Mouse (Mus musculus) forebrain, embryonic 16.5 days (tissue): Measurements from ENCODE around the gene Iars2. TPM values are rescaled to one million over a fixed set of nuclear protein-coding genes. Genes with fewer than 3 reads are reported as not detected.

ENCODE experiments used
- ATAC-seq: fragments of 200-750 bp; cut with Nextera tagmentation; 2 replicates; pipeline ENCODE4 v1.8.0; 2017; ENCODE audit warnings: mild to moderate bottlenecking, moderate library complexity
- H3K27ac ChIP-seq: fragments of 300-500 bp; sonication (generic); 2 replicates; pipeline ENCODE4 v1.5.1; 2014; ENCODE audit warnings: low read length, control low read depth
- H3K27me3 ChIP-seq: fragments of 300-500 bp; sonication (generic); replicated peaks from 2 replicates; pipeline ENCODE4 v1.6.1; 2014; ENCODE audit warnings: low read length; ENCODE audit not compliant: control insufficient read depth, insufficient read depth
- H3K36me3 ChIP-seq: fragments of 300-500 bp; sonication (generic); 2 replicates; pipeline ENCODE4 v1.6.1; 2014; ENCODE audit not compliant: control insufficient read depth, insufficient read depth
- H3K4me1 ChIP-seq: fragments of 300-500 bp; sonication (generic); replicated peaks from 2 replicates; pipeline ENCODE4 v1.6.1; 2014; ENCODE audit warnings: low read length; ENCODE audit not compliant: control insufficient read depth, insufficient read depth
- H3K4me2 ChIP-seq: fragments of 300-500 bp; sonication (generic); 2 replicates; pipeline ENCODE4 v1.6.1; 2014; ENCODE audit warnings: mild to moderate bottlenecking, low read length, control low read depth
- H3K4me3 ChIP-seq: fragments of 300-500 bp; sonication (generic); replicated peaks from 2 replicates; pipeline ENCODE4 v1.5.1; 2014; ENCODE audit warnings: mild to moderate bottlenecking, low read length, control low read depth
- H3K9ac ChIP-seq: fragments of 300-500 bp; sonication (generic); replicated peaks from 2 replicates; pipeline ENCODE4 v1.6.1; 2014; ENCODE audit warnings: low read depth, low read length, control low read depth
- H3K9me3 ChIP-seq: fragments of 300-500 bp; sonication (generic); 2 replicates; pipeline ENCODE4 v1.6.1; 2016; ENCODE audit warnings: low read length; ENCODE audit not compliant: control insufficient read depth
- WGBS: fragments of 180-500 bp; shearing (Covaris S2); extraction: QIAGEN DNeasy Blood & Tissue Kit; methylation state at CpG from one replicate; pipeline ENCODE4 v1.1.7; 2014; 5-methylcytosine and 5-hydroxymethylcytosine counted together
- polyA plus RNA-seq: library from polyadenylated mRNA; unstranded; fragments of >200 nt; fragmentation: Nextera tagmentation; extraction: Ambion mirVana; gene quantifications from 2 replicates; pipeline ENCODE4 v1.2.1, GENCODE M21; 2015

The Iars2 gene
- polyA plus RNA-seq, 1 experiment from 2014 or later, result 18.2 TPM

DNA sequence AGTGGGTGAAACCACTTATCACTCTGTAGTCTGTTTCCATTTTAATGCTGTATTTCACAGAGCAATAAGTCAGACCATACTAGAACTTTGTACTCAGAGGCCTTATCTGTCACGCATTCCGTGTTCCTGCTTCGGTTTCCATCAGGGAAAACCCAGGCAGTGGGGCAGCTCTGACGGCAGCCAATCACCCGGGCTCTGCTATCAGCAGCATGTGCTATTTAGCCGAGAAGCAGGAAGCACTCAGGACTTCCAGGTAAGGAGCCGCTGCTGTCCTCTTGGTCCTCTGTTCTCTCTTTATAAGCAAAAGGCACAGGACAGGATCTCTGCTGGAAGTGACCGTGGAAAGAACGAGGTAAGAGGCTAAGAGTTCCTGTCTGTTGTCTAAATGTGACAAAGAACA is 17.2 kb downstream of the Iars2 start:
- Histone ChIP-seq H3K27me3 (no peaks in the 10 kb centered on the region), H3K9ac (no peak overlapping the region), H3K4me2 (no peak overlapping the region), H3K9me3 (no peaks in the 10 kb centered on the region), H3K4me1 (no peaks in the 10 kb centered on the region), H3K4me3 (no peak overlapping the region), H3K27ac (no peak overlapping the region), H3K36me3 (peaks cover 9% of the 10 kb centered on the region)
- ATAC-seq, result no peak
- WGBS, result 93% methylated on average over 9 of the region's 9 CpGs

DNA sequence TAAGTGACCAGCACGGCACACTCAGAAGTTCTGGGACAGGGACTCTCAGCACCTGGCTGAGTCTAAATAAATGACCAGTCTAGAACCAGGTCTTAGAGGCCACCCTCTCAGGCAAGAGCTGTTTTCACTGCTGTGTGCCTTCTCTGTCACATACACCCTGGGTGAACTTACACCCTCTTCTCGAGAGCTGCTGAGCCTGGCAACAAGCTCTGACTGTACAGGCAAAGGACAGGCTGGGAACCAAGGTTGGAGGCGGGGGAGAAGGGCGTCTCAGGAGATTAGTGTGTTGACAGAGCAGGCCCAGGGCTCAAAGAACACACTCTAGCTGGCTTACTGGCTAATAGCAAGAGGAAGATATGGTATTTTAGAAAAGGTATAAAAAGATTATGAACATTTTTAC is 20.3 kb downstream of the Iars2 start:
- no peak for ATAC-seq
- H3K9me3 ChIP-seq, result no peaks in the 10 kb centered on the region
- H3K36me3 ChIP-seq, result peaks cover 6% of the 10 kb centered on the region; the same call in 1 of the 2 replicates
- no peak overlapping the region for H3K4me2 ChIP-seq
- no peak overlapping the region for H3K4me3 ChIP-seq
- no peaks in the 10 kb centered on the region for H3K27me3 ChIP-seq
- 84% methylated on average over 4 of the region's 4 CpGs for WGBS
- no peak overlapping the region for H3K9ac ChIP-seq
- H3K4me1 ChIP-seq, result no peaks in the 10 kb centered on the region
- no peak overlapping the region for H3K27ac ChIP-seq

DNA sequence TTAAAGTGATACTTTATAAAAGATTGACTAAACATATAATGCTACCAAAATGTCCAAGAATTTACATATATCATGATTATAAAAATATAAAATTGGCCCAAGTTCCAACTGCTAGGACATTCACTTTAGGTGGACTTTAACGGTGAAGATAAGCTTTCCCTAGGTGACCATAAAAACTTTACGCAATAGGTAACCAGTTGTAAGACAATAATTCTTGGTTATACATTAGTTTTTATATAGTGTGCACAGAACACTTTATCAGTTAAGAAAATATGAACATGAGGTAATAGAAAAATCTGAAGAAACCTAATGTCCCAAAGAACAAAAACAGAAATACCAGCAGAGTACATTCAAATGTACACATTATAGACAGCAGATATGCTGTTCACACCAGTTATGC is 20.9 kb downstream of the Iars2 start:
- Histone ChIP-seq H3K27ac (no peak overlapping the region), H3K9me3 (no peaks in the 10 kb centered on the region), H3K4me1 (no peaks in the 10 kb centered on the region), H3K9ac (no peak overlapping the region), H3K36me3 (peaks cover 6% of the 10 kb centered on the region; the same call in 1 of the 2 replicates), H3K27me3 (no peaks in the 10 kb centered on the region), H3K4me3 (no peak overlapping the region), H3K4me2 (no peak overlapping the region)
- over 99% methylated on average over 2 of the region's 2 CpGs for WGBS
- ATAC-seq, result no peak

DNA sequence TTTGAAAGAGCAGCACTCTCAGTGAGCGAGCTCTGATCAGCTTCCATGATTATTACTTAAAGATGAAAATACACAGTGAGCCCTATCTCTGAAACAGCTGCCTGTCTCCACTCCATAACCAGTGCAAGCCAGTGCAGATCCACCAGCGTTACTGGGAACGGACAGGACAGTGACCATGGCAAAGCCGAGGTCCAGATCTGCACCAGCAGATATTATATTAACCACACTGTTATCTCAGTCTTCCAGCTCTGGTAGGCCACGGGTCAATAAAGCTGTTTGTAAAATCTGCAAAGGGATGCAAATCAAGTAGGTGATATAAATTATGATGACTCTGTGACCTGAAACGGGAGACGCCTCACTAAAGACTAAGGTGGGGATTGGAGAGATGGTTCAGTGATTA is 21.6 kb downstream of the Iars2 start:
- Histone ChIP-seq H3K27ac (no peak overlapping the region), H3K27me3 (no peaks in the 10 kb centered on the region), H3K4me3 (no peak overlapping the region), H3K4me2 (no peak overlapping the region), H3K4me1 (no peaks in the 10 kb centered on the region), H3K36me3 (peaks cover 6% of the 10 kb centered on the region; the same call in 1 of the 2 replicates), H3K9ac (no peak overlapping the region), H3K9me3 (no peaks in the 10 kb centered on the region)
- WGBS, result 97% methylated on average over 7 of the region's 7 CpGs
- no peak for ATAC-seq

DNA sequence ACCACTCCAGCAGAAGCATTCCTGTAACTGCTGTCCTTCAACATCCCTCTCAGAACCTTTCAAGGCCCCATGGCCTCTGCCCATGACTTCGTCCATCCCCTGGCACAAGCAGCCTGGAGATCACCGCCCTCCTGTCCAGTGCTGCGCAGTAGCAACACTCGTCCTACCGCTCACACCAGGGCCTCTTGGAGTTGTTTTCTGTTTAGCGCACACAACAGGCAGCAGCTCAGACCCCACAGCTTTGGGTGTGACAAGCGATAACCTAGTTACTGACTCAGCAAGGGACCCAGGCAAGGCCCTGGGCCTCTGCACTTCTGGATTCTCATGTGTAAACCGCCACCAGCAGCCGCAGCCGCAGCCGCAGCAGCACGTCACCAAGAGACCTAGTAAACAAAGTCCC is 22.4 kb downstream of the Iars2 start:
- no peak overlapping the region for H3K4me2 ChIP-seq
- no peaks in the 10 kb centered on the region for H3K4me1 ChIP-seq
- H3K27ac ChIP-seq, result no peak overlapping the region
- 95% methylated on average over 12 of the region's 12 CpGs for WGBS
- H3K27me3 ChIP-seq, result no peaks in the 10 kb centered on the region
- no peak overlapping the region for H3K4me3 ChIP-seq
- ATAC-seq, result no peak
- no peaks in the 10 kb centered on the region for H3K9me3 ChIP-seq
- H3K9ac ChIP-seq, result no peak overlapping the region
- peaks cover 4% of the 10 kb centered on the region; the same call in 1 of the 2 replicates for H3K36me3 ChIP-seq

DNA sequence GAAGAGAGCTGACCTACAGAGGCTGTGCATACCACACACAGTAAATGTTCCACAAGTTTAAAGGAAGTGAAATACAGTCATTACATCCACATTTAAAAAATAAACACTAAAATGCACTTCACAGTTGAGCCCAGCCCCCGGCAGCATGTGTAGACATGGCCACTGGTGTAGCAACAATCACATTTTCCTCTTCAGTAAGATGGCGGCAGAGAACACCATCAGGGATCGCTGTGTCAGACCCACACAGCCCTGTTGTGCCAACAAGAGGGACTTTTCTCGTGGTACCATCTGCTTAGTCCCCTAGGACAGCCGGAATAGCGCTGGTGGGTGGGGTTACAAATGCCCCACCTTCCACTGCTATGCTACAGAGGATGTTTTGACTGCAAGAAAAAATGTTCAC is 26.4 kb downstream of the Iars2 start:
- Histone ChIP-seq H3K4me2 (no peak overlapping the region), H3K4me1 (no peaks in the 10 kb centered on the region), H3K4me3 (no peak overlapping the region), H3K9ac (no peak overlapping the region), H3K27ac (no peak overlapping the region), H3K27me3 (no peaks in the 10 kb centered on the region), H3K36me3 (peaks cover 3% of the 10 kb centered on the region; the same call in 1 of the 2 replicates), H3K9me3 (no peaks in the 10 kb centered on the region)
- ATAC-seq, result no peak
- 96% methylated on average over 6 of the region's 6 CpGs for WGBS

DNA sequence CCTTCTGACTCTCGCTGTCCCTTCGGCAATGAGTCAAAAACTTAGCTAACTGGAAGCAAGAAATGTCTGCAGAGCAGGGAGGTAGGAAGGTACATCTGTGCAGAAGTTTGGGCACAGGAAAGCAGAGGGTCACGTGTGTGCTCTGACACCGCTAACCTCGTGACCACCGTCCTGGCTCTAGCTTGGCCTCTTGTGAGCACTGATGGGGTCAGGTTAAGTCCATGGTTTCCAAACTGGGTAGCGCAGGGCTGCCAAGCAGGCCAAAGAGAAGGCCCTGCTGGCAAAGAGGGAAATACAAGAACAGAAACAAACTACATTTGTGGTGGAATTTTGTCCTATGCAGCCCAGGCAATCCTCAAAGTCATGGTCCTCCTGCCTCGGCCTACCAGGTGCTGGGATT is 30.7 kb downstream of the Iars2 start:
- Histone ChIP-seq H3K36me3 (peaks cover 15% of the 10 kb centered on the region; the same call in 1 of the 2 replicates), H3K4me2 (no peak overlapping the region), H3K4me1 (no peaks in the 10 kb centered on the region), H3K27ac (no peak overlapping the region), H3K9ac (no peak overlapping the region), H3K9me3 (no peaks in the 10 kb centered on the region), H3K4me3 (no peak overlapping the region), H3K27me3 (no peaks in the 10 kb centered on the region)
- no peak for ATAC-seq
- whole genome bisulfite sequencing, result 94% methylated on average over 8 of the region's 8 CpGs

DNA sequence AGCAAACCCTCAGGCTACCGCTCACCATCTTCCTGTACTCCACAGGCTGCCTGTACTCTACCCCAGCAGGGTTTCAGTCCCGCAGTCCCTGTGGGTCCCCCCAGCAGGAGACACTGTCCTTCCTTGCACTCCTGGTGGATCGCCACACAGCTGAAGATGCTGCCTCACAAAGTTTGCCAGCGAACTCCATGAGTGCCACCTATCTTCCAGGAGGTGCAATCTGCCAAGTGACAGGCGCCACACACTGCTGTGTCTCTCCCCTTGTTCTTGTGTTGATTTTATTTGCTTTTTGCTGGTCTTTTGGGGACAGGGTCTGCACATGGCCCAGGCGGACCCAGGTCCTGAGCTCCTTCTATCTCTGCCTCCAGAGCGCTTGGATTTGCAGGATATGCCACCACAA is 32.3 kb downstream of the Iars2 start:
- Histone ChIP-seq H3K4me3 (no peak overlapping the region), H3K9me3 (no peaks in the 10 kb centered on the region), H3K27me3 (no peaks in the 10 kb centered on the region), H3K9ac (no peak overlapping the region), H3K4me2 (no peak overlapping the region), H3K4me1 (no peaks in the 10 kb centered on the region), H3K36me3 (peaks cover 20% of the 10 kb centered on the region; the same call in 1 of the 2 replicates), H3K27ac (no peak overlapping the region)
- 93% methylated on average over 7 of the region's 7 CpGs for WGBS
- ATAC-seq, result no peak

DNA sequence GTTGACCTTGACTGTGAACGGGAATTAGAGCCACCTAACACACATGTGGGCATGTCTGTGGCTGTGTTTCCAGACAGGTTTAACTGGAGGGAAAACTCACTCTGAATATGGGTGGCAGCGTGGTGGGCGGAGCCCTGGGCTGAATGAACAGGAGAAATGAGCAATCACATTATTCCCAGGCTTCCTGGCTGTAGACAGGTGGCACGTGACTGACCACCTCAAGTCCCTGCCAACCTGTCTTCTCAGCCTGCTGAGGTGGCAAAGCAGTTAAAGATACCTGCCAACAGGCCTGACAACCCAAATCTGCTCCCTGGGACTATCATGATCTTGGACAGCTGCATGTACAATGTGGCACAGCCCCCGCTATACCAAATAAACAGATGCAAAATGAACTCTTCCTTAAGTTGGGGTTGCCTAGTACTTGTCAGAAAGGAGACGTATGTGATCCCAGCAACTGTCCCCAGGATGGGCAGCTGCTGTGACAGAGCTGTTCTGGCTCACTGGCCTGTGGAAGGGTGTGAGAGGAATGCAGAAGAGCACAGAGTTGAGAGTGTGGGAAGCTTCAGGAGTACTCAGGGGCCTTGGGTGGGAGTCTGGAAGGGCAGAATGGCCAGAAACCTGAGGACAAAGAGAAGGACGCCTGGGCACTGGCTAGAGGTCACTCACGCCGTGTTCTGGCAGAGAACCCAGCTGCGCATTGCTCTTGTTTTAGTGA is 36.4 kb downstream of the Iars2 start:
- Histone ChIP-seq H3K36me3 (peaks cover 26% of the 10 kb centered on the region), H3K9ac (no peak overlapping the region), H3K4me1 (no peaks in the 10 kb centered on the region), H3K27ac (no peak overlapping the region), H3K4me3 (no peak overlapping the region), H3K27me3 (no peaks in the 10 kb centered on the region), H3K9me3 (no peaks in the 10 kb centered on the region), H3K4me2 (no peak overlapping the region)
- 85% methylated on average over 10 of the region's 10 CpGs for WGBS
- no peak for ATAC-seq

DNA sequence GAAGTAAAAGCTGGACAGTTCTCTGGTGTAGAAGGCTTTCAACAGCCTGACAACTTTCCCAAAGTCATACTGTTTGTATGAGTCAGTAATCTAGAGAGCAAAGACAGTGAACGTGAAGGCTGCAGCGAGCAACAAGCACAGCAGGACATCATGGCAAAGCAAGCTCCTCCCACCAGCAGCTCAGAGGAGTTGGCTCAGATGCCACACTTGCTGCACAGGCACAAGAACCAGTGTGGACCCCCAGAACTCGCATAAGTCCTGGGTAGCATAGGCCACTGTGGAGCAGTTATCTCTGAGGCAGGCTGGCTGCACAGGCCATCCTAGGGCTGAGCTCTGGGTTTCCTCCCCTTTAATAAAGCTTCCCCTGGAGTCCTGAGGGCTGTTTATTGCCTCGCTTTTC is 37.9 kb downstream of the Iars2 start:
- ATAC-seq, result no peak
- Histone ChIP-seq H3K27ac (no peak overlapping the region), H3K4me1 (no peaks in the 10 kb centered on the region), H3K4me2 (no peak overlapping the region), H3K36me3 (peaks cover 28% of the 10 kb centered on the region), H3K4me3 (no peak overlapping the region), H3K9me3 (no peaks in the 10 kb centered on the region), H3K27me3 (no peaks in the 10 kb centered on the region), H3K9ac (no peak overlapping the region)
- 66% methylated on average over 4 of the region's 4 CpGs for WGBS
